Mouse (Mus musculus): ENCODE measurements around the gene Nuak2. TPM values are rescaled to one million over a fixed set of nuclear protein-coding genes. Genes with fewer than 3 reads are reported as not detected.

The Nuak2 gene
- polyA plus RNA-seq, 1 experiment from 2014 or later = 26.1 TPM

- H3K9me3 ChIP-seq = no peaks in the 10 kb centered on the region
- peak; percentile 38; the same call in 1 of the 2 replicates for ATAC-seq (replicated peaks)
- H3K36me3 ChIP-seq (replicated peaks) = 0 out of 2 replicates have a peak, but pooled peaks cover 3% of the 10 kb centered on the region
- H3K27ac ChIP-seq = peak overlapping the region; percentile 55
- no peak overlapping the region for H3K4me2 ChIP-seq
- H3K4me3 ChIP-seq = no peak overlapping the region
- 2% methylated on average over 4 of the region's 4 CpGs for WGBS
- no peaks in the 10 kb centered on the region for H3K27me3 ChIP-seq (replicated peaks)
- no peak overlapping the region for H3K9ac ChIP-seq
- peaks cover 42% of the 10 kb centered on the region for H3K4me1 ChIP-seq
Observed at GRCm38 (mm10) chr1:132333675-132334141, 17.8 kb downstream of the Nuak2 start.

GRCm38 (mm10) chr1:132334178-132334801 lies 18.4 kb downstream of the Nuak2 start:
- 12% methylated on average over 6 of the region's 6 CpGs for WGBS
- Histone ChIP-seq H3K4me1 (peaks cover 42% of the 10 kb centered on the region), H3K9me3 (no peaks in the 10 kb centered on the region), H3K4me3 (no peak overlapping the region), H3K27me3 (replicated peaks) (no peaks in the 10 kb centered on the region), H3K27ac (peak overlapping the region; percentile 55), H3K4me2 (no peak overlapping the region), H3K9ac (no peak overlapping the region), H3K36me3 (replicated peaks) (0 out of 2 replicates have a peak, but pooled peaks cover 3% of the 10 kb centered on the region)
- 0 out of 2 replicates have a peak, but pooled peaks have one; percentile 7 for ATAC-seq (replicated peaks)

- H3K27me3 ChIP-seq (replicated peaks) = no peaks in the 10 kb centered on the region
- H3K36me3 ChIP-seq (replicated peaks) = 0 out of 2 replicates have a peak, but pooled peaks cover 3% of the 10 kb centered on the region
- no peak overlapping the region for H3K9ac ChIP-seq
- no peak overlapping the region for H3K4me3 ChIP-seq
- H3K9me3 ChIP-seq = no peaks in the 10 kb centered on the region
- peaks cover 39% of the 10 kb centered on the region for H3K4me1 ChIP-seq
- no peak overlapping the region for H3K4me2 ChIP-seq
- no peak for ATAC-seq (replicated peaks)
- H3K27ac ChIP-seq = 0 out of 2 replicates have a peak overlapping the region, but pooled peaks have one; percentile 9
- WGBS = 23% methylated on average over 12 of the region's 12 CpGs
Observed at GRCm38 (mm10) chr1:132335378-132335965, 19.5 kb downstream of the Nuak2 start.

DNA sequence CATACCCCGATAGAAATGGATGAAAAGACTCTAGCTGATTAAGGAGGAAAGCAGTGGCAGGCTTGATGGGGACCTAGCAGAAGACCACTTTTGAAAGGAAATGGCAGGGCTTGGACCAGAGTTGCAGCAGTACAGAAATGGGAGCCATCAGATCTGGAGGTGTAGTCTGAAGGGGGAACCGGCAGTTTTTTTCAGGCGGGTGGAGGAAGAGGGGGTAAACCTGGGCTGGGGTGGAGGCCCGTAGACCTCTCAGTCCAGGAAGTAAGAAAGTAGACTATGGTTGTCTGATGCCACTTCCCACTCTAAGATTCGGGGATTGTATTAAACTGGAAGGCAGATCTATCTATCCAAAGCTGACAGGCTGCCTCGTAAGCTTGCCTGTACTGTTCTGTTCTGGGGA lies 21.0 kb downstream of the Nuak2 start:
- Histone ChIP-seq H3K4me2 (no peak overlapping the region), H3K36me3 (replicated peaks) (0 out of 2 replicates have a peak, but pooled peaks cover under 1% of the 10 kb centered on the region), H3K27ac (no peak overlapping the region), H3K4me1 (peaks cover 33% of the 10 kb centered on the region), H3K9ac (no peak overlapping the region), H3K4me3 (no peak overlapping the region), H3K27me3 (replicated peaks) (no peaks in the 10 kb centered on the region), H3K9me3 (no peaks in the 10 kb centered on the region)
- WGBS = 69% methylated on average over 6 of the region's 6 CpGs
- no peak for ATAC-seq (replicated peaks)

DNA sequence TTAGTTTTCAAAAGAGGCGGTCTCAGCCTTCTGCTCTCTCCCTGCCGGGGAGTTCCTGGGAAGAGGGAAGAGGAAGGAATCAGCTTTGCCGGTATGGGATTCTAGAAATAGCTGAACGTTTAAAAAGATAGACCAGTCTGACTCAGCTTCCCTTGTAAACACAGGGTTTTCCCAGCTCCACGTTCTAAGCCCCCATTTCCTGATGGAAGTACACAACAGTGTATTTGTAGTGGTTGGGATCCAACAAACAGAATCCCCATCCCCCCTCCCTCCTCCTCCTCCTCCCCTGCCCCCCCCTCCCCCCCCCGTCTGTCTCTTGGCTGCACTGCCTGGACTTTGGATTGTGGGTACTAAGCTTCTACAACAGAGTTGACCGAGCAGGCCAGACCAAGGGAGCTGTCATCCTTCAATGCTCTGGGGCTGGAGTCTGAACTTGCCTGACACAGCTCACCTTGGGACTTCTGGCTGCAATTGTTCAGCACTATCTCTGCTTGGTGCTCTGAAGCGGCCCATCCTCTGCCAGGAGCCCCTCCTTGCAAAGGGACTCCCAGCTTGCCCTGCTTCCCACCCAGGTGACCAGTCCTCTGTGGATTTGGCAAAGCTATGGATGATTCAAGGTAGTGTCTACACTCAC lies 22.2 kb downstream of the Nuak2 start:
- H3K27ac ChIP-seq = no peak overlapping the region
- H3K4me2 ChIP-seq = no peak overlapping the region
- no peak overlapping the region for H3K4me3 ChIP-seq
- H3K9ac ChIP-seq = no peak overlapping the region
- ATAC-seq (replicated peaks) = no peak
- no peaks in the 10 kb centered on the region for H3K27me3 ChIP-seq (replicated peaks)
- H3K9me3 ChIP-seq = no peaks in the 10 kb centered on the region
- peaks cover 24% of the 10 kb centered on the region for H3K4me1 ChIP-seq
- no peaks in the 10 kb centered on the region for H3K36me3 ChIP-seq (replicated peaks)
- WGBS = 52% methylated on average over 8 of the region's 8 CpGs

GRCm38 (mm10) chr1:132341731-132342501 lies 26.0 kb downstream of the Nuak2 start:
- no peak overlapping the region for H3K4me3 ChIP-seq
- H3K9me3 ChIP-seq = no peaks in the 10 kb centered on the region
- no peak overlapping the region for H3K4me2 ChIP-seq
- H3K27me3 ChIP-seq (replicated peaks) = no peaks in the 10 kb centered on the region
- no peaks in the 10 kb centered on the region for H3K36me3 ChIP-seq (replicated peaks)
- H3K4me1 ChIP-seq = no peaks in the 10 kb centered on the region
- 62% methylated on average over 5 of the region's 5 CpGs for WGBS
- H3K27ac ChIP-seq = no peak overlapping the region
- no peak overlapping the region for H3K9ac ChIP-seq
- ATAC-seq (replicated peaks) = no peak

GRCm38 (mm10) chr1:132342518-132342917 lies 26.6 kb downstream of the Nuak2 start:
- 70% methylated on average over 3 of the region's 3 CpGs for WGBS
- ATAC-seq (replicated peaks) = no peak
- no peaks in the 10 kb centered on the region for H3K9me3 ChIP-seq
- no peak overlapping the region for H3K9ac ChIP-seq
- no peaks in the 10 kb centered on the region for H3K36me3 ChIP-seq (replicated peaks)
- no peaks in the 10 kb centered on the region for H3K27me3 ChIP-seq (replicated peaks)
- H3K4me1 ChIP-seq = no peaks in the 10 kb centered on the region; the same call in 1 of the 2 replicates
- H3K27ac ChIP-seq = no peak overlapping the region
- no peak overlapping the region for H3K4me2 ChIP-seq
- H3K4me3 ChIP-seq = no peak overlapping the region

- H3K27ac ChIP-seq = no peak overlapping the region
- H3K27me3 ChIP-seq (replicated peaks) = no peaks in the 10 kb centered on the region
- H3K4me2 ChIP-seq = no peak overlapping the region
- ATAC-seq (replicated peaks) = no peak
- H3K4me3 ChIP-seq = no peak overlapping the region
- no peaks in the 10 kb centered on the region for H3K9me3 ChIP-seq
- WGBS = 86% methylated on average over 2 of the region's 2 CpGs
- no peak overlapping the region for H3K9ac ChIP-seq
- H3K36me3 ChIP-seq (replicated peaks) = no peaks in the 10 kb centered on the region
- H3K4me1 ChIP-seq = no peaks in the 10 kb centered on the region; the same call in 1 of the 2 replicates
Observed at GRCm38 (mm10) chr1:132343191-132343590, 27.3 kb downstream of the Nuak2 start.

GRCm38 (mm10) chr1:132343656-132344055 lies 27.7 kb downstream of the Nuak2 start:
- Histone ChIP-seq H3K27me3 (replicated peaks) (no peaks in the 10 kb centered on the region), H3K4me2 (no peak overlapping the region), H3K4me3 (no peak overlapping the region), H3K9ac (no peak overlapping the region), H3K4me1 (no peaks in the 10 kb centered on the region; the same call in 1 of the 2 replicates), H3K36me3 (replicated peaks) (no peaks in the 10 kb centered on the region), H3K27ac (no peak overlapping the region), H3K9me3 (no peaks in the 10 kb centered on the region)
- WGBS = 83% methylated on average over 1 of the region's 1 CpGs
- ATAC-seq (replicated peaks) = no peak

DNA sequence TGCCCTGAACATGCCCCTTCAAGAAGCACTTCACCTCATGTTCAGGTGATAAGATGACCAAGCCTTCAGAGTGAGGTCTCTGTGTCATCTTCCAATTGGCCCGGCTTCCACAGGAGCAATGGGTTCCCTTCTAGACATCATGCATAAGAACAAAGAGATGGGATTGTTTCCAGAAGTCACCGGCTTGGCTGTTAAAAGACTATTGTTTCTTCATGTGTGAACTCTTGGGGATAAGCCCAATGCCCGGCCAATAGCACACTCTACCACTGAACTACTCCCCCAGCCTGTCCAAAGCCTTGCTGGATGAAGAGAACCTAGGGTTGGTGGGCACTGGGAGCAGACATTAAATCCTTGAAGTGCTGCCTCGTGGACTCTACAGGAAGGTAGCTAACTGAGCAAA lies 29.6 kb downstream of the Nuak2 start:
- no peak overlapping the region for H3K27ac ChIP-seq
- no peak for ATAC-seq (replicated peaks)

GRCm38 (mm10) chr1:132346134-132346851 lies 30.4 kb downstream of the Nuak2 start:
- 94% methylated on average over 12 of the region's 12 CpGs for WGBS
- Histone ChIP-seq H3K27ac (no peak overlapping the region), H3K36me3 (replicated peaks) (no peaks in the 10 kb centered on the region)

More for the DNA sequence above, 29.6 kb downstream of the Nuak2 start:
- Histone ChIP-seq H3K9ac (no peak overlapping the region), H3K4me1 (no peaks in the 10 kb centered on the region; the same call in 1 of the 2 replicates), H3K4me3 (no peak overlapping the region), H3K4me2 (no peak overlapping the region), H3K27me3 (replicated peaks) (no peaks in the 10 kb centered on the region), H3K9me3 (no peaks in the 10 kb centered on the region), H3K36me3 (replicated peaks) (no peaks in the 10 kb centered on the region)
- WGBS = 77% methylated on average over 4 of the region's 4 CpGs

More at GRCm38 (mm10) chr1:132346134-132346851, 30.4 kb downstream of the Nuak2 start:
- Histone ChIP-seq H3K4me3 (no peak overlapping the region), H3K4me1 (no peaks in the 10 kb centered on the region; the same call in 1 of the 2 replicates), H3K27me3 (replicated peaks) (no peaks in the 10 kb centered on the region), H3K9me3 (no peaks in the 10 kb centered on the region), H3K4me2 (no peak overlapping the region), H3K9ac (no peak overlapping the region)
- ATAC-seq (replicated peaks) = no peak

Measured in midbrain, embryonic 15.5 days (tissue).